Mouse (Mus musculus) forelimb bud, embryonic 11.5 days (tissue): ENCODE measurements around the gene 1700012P22Rik.

Experiments
- DNase-seq: peaks from one replicate; pipeline ENCODE4 v3.0.0-alpha.2; 2012; ENCODE audit warnings: low read depth, low spot score

The 1700012P22Rik gene

GRCm38 (mm10) chr4:144438672-144439071 lies at the start of gene 1700012P22Rik:
TSS of gene 1700012P22Rik (minus strand) at chr4:144438772.
- DNase-seq = no peak

DNA sequence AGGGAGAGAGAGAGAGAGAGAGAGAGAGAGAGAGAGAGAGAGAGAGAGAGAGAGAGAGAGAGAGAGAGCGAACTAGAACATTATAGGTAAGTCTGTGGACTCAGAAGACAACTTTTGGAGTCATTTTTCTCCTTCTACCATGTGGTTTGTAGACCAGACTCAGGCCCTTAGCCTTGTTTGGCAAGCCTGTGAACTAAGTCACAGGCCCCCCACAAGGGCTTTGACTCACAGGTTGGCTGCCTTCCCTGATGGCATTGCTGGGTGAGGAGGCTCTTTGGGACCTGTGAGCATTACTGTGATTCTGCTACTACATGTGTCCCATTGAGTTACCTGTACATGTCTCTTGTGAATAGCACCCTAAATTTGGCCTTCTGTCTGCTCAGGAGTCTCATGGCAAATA lies 29.5 kb upstream of the 1700012P22Rik start:
- DNase-seq = no peak

- DNase-seq = no peak
Observed at GRCm38 (mm10) chr4:144465206-144465605, 26.6 kb upstream of the 1700012P22Rik start.

DNA sequence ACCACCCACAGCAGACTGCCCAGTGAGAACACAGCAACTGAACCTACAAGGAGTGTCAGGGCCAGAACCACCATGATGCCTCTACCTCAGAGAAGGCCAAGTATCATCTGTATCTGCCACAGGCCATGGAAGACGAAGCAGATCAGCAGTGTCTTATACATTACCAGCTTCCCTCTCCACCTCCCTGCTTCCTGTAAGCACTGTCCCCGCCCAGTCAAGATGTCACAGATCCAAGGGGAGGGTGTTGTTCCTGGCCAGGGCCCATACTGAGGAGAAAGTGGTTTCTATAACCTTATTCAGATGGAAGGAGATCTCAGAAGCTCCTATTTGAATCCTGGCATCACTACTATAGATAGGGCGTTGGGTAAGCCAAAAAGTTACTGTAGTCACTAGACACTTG lies 25.1 kb upstream of the 1700012P22Rik start, which contains the start of gene Aadacl3:
Gene Aadacl3, minus strand, starts transcription at position 101 of the 400 bp plus-strand sequence.
- DNase-seq = no peak

DNA sequence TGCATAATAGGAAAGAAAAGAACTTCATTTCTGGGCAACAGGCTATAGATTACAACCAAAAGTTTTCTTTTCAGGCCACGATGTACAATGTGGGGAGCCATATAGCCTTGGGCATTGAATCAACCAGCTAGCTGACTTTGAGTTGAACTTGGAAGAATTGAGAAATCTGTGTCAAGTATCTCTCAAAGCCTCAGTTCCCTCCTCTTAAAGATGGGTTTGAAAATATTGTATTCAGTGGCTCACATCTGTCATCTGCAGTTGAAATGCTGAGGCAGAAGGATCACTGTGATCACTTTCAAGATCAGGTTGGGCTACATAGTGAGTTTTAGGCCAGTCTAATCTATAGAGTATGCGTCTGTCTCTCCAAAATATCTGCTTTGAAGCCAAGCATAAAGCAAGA lies 14.6 kb upstream of the 1700012P22Rik start, which contains the start of gene Gm9944:
Gene Gm9944, minus strand, starts transcription at position 101 of the 400 bp plus-strand sequence.
- no peak for DNase-seq

DNA sequence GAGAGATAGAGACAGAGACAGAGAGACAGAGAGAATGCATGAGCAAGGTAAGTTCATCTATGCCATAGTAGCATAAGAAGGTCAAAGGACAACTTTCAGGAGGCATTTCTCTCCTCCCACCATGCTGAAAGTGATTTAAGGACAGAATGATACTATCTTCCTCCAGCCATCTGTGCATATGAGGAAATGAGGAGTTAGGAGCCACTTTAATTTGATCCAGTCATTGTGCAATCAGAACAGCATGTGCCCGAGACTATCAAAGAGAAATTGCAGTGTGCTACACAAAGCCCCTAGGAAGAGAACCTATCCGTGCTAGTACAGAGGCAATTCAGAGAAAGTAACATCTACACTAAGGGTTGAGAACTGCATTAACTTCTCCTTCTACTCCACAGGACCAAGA lies 10.0 kb upstream of the 1700012P22Rik start:
- DNase-seq = no peak

DNA sequence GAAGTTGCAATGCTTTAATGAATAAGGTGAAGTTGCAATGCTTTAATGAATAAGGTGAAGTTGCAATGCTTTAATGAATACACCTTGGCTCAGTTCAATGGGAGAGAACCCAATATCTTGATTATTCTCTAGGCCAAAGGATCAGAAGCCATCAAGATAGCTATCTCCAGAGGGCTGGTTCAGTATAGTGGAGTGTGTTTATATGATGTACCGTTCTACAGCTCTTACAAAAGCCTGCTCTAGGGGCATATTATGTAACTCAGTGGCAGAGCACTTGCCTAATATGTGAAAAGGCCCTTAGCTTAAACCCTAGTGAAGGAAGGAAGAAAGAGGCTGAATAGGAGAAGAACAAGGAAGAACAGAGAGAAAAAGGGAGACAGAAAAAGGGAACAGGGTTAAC lies 3.0 kb upstream of the 1700012P22Rik start:
- no peak for DNase-seq

- no peak for DNase-seq
Observed at GRCm38 (mm10) chr4:144441095-144441494, 2.5 kb upstream of the 1700012P22Rik start.

DNA sequence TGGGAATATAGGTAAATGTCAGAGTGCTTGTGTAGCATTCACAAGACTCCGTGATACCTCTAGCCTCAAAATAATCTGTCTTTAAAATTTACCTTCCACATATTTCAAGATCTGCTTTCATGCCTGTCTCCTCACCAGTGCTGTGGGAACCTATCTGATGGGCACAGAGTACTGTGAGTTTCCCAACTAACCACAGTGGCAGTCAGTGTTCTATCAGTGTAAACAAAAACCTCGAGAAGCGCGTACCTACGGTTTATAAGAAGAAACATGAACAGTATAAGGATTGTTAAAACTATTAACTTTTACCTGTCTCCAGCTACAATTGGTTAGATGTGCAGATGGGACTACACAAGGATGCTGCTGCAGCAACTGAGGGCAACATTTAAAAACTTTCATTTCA lies 5.4 kb downstream of the 1700012P22Rik start:
- no peak for DNase-seq

- no peak for DNase-seq
Observed at GRCm38 (mm10) chr4:144430723-144431122, 7.8 kb downstream of the 1700012P22Rik start.

DNA sequence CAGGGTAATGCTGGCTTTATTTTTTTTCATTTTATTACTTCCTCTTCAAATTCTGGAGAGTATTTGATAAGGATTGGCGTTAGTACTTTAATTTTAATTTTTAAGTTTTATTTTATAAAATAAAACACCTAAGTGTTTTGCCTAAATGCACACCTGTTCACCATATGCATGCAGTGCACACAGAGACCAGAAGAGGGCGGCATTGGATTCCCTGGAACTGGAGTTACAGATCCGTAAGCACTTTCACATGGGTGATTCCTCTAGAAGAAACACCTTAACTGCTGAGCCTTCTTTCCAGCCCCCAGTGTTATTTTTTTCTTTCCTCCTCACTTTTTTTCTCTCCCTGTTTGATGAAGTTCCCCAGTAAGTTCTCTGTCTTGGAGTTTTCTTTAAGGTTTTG lies 9.7 kb downstream of the 1700012P22Rik start:
- peak; percentile 59 for DNase-seq

GRCm38 (mm10) chr4:144424590-144424989 lies 14.0 kb downstream of the 1700012P22Rik start:
- DNase-seq = no peak

DNA sequence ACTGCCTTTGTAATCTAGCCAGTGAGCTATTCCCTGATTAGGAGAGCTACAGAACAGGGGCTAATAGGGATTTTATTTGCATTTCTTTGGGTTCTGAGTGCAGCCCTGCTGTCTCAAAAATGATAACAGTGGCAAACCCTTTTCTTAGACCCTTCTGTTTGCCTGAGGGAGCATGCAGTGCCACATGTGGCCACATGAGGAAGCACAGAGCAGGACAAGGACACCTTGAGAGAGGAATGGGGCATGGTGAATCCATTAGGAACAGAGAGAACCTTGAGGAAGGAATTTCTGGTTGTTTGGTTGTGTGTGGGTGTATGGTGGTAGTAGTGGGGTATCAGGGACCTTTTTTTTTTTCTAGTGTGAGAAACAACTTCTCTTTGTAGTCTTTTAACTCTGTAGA lies 17.9 kb downstream of the 1700012P22Rik start:
- peak; percentile 12 for DNase-seq

DNA sequence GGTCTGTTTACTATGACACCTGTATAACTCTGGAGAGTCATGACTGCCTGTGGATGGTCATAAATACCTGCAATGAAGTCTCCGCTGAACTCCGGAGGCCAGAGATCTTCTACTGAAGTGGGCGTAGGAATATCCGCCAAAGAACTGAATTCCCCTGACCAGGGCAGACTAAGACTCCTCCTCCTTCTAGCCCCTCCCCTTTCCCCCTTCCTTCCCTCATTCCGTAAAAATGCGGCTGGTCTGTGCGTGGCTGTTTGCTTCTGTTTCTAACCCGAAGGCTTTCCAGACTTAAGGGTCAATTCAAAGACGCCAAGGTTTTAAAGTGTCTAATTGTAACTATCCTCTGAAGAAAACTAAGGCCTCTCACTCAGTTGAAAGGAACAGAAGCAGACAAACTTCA lies 30.3 kb downstream of the 1700012P22Rik start, which contains the start of gene Pramef12:
Gene Pramef12, minus strand, starts transcription at position 175 of the 400 bp plus-strand sequence.
- DNase-seq = no peak

GRCm38 (mm10) chr4:144406261-144406660 lies 32.3 kb downstream of the 1700012P22Rik start:
- DNase-seq = no peak

DNA sequence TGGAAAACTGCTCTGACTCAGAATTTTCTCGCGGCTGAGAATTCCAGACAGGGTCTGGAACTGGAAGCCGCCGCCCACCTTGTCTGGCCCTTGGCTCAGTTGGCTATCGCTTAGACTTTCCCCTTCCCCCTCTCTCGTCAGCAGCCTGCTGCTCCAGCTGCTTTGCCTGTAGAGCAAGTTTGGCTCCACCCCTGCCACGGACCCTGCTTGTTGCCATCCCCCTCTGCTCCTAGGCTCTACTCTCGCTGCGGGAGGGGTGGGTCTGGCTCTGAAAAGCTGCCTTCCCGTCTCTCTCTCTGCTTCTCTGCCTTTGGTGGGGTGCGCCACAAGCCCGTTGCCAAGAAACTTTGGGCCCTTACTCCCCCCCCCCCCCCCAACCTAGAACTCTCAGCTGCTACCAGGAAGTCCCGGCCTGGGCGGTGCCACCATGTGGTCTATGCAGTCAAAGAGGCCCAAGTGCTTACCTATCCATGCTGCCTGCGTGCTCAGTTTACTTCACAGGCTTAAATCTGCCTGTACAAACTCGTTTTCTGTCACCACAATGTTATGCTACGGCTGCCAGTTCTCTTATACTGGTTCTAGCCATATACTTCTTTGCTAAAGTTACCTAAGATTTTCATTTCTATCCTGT lies 34.0 kb downstream of the 1700012P22Rik start:
- peak; percentile 81 for DNase-seq

GRCm38 (mm10) chr4:144402712-144403111 lies 35.9 kb downstream of the 1700012P22Rik start:
- no peak for DNase-seq

- no peak for DNase-seq
Observed at GRCm38 (mm10) chr4:144396316-144396715, 42.3 kb downstream of the 1700012P22Rik start.

DNA sequence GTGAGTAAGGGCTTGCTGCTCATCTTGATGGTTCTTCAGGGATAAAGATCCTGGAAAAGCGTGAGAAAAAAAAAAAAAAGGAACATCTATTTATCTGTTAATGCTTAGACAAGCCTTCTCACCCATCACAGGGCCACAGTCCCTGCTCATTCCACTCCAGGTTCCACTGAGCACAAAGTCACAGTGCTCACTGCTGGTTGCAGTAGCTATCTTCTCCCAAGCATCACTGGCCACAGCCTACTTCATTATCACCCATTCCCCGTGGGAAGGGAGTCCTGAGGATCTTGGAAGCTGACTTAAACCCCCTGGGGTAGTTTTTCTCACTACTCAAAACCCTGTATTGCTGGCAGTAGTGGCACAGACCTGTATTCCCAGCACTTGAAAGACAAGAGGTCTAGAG lies 60.7 kb downstream of the 1700012P22Rik start, which contains the start of gene Pramef20:
Gene Pramef20, minus strand, starts transcription at position 23 of the 400 bp plus-strand sequence.
- no peak for DNase-seq
